Mouse (Mus musculus): ENCODE results near the gene Eid2. TPM values are rescaled to one million over a fixed set of nuclear protein-coding genes. Genes with fewer than 3 reads are reported as not detected.

The Eid2 gene
- total and polyA plus RNA-seq, 3 experiments, result not detected

Other genes starting within 250 kb of the Eid2 start
- gene Psmc4, start 217.8 kb upstream of the Eid2 start, total RNA-seq (2012; rRNA removed), result 211 and 287 TPM in 2 replicates
- 258 and 290 TPM in 2 replicates for gene Psmc4, start 217.8 kb upstream of the Eid2 start, total RNA-seq (2014; rRNA removed)
- gene Psmc4, start 217.8 kb upstream of the Eid2 start, polyA plus RNA-seq (2012; ENCODE audit: insufficient read length, low read depth), result 250 and 272 TPM in 2 replicates
- gene Fcgbp, start 196.6 kb upstream of the Eid2 start, total RNA-seq (2012; rRNA removed), result not detected in 2 replicates
- not detected in 2 replicates for gene Fcgbp, start 196.6 kb upstream of the Eid2 start, total RNA-seq (2014; rRNA removed)
- not detected in 2 replicates for gene Fcgbp, start 196.6 kb upstream of the Eid2 start, polyA plus RNA-seq (2012; ENCODE audit: insufficient read length, low read depth)
- gene 9530053A07Rik, start 138.4 kb upstream of the Eid2 start, total RNA-seq (2012; rRNA removed), result 0.34 and 0.64 TPM in 2 replicates
- 0.05 and 0.07 TPM in 2 replicates for gene 9530053A07Rik, start 138.4 kb upstream of the Eid2 start, total RNA-seq (2014; rRNA removed)
- gene 9530053A07Rik, start 138.4 kb upstream of the Eid2 start, polyA plus RNA-seq (2012; ENCODE audit: insufficient read length, low read depth), result 0.03 and 0.08 TPM in 2 replicates
- 180 and 214 TPM in 2 replicates for gene Fbl, start 98.2 kb upstream of the Eid2 start, total RNA-seq (2012; rRNA removed)
- gene Fbl, start 98.2 kb upstream of the Eid2 start, total RNA-seq (2014; rRNA removed), result 140 and 151 TPM in 2 replicates
- gene Fbl, start 98.2 kb upstream of the Eid2 start, polyA plus RNA-seq (2012; ENCODE audit: insufficient read length, low read depth), result 426 and 516 TPM in 2 replicates
- 0.47 and 0.67 TPM in 2 replicates for gene Dyrk1b, start 88.4 kb upstream of the Eid2 start, total RNA-seq (2012; rRNA removed)
- gene Dyrk1b, start 88.4 kb upstream of the Eid2 start, total RNA-seq (2014; rRNA removed), result 0.26 TPM in 1 of 2 replicates, not detected in the other
- gene Dyrk1b, start 88.4 kb upstream of the Eid2 start, polyA plus RNA-seq (2012; ENCODE audit: insufficient read length, low read depth), result 0.51 and 0.60 TPM in 2 replicates
- gene Eid2b, start 9.9 kb downstream of the Eid2 start, total RNA-seq (2012; rRNA removed), result 3.2 and 3.3 TPM in 2 replicates
- gene Eid2b, start 9.9 kb downstream of the Eid2 start, total RNA-seq (2014; rRNA removed), result 3.2 and 3.8 TPM in 2 replicates
- gene Eid2b, start 9.9 kb downstream of the Eid2 start, polyA plus RNA-seq (2012; ENCODE audit: insufficient read length, low read depth), result 1.6 and 1.8 TPM in 2 replicates
- not detected in 2 replicates for gene Selenov, start 23.3 kb downstream of the Eid2 start, total RNA-seq (2012; rRNA removed)
- not detected in 2 replicates for gene Selenov, start 23.3 kb downstream of the Eid2 start, total RNA-seq (2014; rRNA removed)
- not detected in 2 replicates for gene Selenov, start 23.3 kb downstream of the Eid2 start, polyA plus RNA-seq (2012; ENCODE audit: insufficient read length, low read depth)
- 0.21 TPM in 1 of 2 replicates, not detected in the other for gene Dll3, start 34.4 kb downstream of the Eid2 start, total RNA-seq (2012; rRNA removed)
- gene Dll3, start 34.4 kb downstream of the Eid2 start, total RNA-seq (2014; rRNA removed), result 0.11 TPM in 1 of 2 replicates, not detected in the other
- gene Dll3, start 34.4 kb downstream of the Eid2 start, polyA plus RNA-seq (2012; ENCODE audit: insufficient read length, low read depth), result 0.29 and 0.44 TPM in 2 replicates
- 126 and 134 TPM in 2 replicates for gene Timm50, start 44.2 kb downstream of the Eid2 start, total RNA-seq (2012; rRNA removed)
- gene Timm50, start 44.2 kb downstream of the Eid2 start, total RNA-seq (2014; rRNA removed), result 79.4 and 86.3 TPM in 2 replicates
- 108 and 145 TPM in 2 replicates for gene Timm50, start 44.2 kb downstream of the Eid2 start, polyA plus RNA-seq (2012; ENCODE audit: insufficient read length, low read depth)
- gene Supt5, start 70.9 kb downstream of the Eid2 start, total RNA-seq (2012; rRNA removed), result 67.3 and 76.2 TPM in 2 replicates
- gene Supt5, start 70.9 kb downstream of the Eid2 start, total RNA-seq (2014; rRNA removed), result 33.8 and 35.5 TPM in 2 replicates
- 111 and 118 TPM in 2 replicates for gene Supt5, start 70.9 kb downstream of the Eid2 start, polyA plus RNA-seq (2012; ENCODE audit: insufficient read length, low read depth)
- 1,915 and 2,040 TPM in 2 replicates for gene Rps16, start 82.8 kb downstream of the Eid2 start, total RNA-seq (2012; rRNA removed)
- 42.7 and 66.7 TPM in 2 replicates for gene Rps16, start 82.8 kb downstream of the Eid2 start, total RNA-seq (2014; rRNA removed)
- 1,205 and 1,254 TPM in 2 replicates for gene Rps16, start 82.8 kb downstream of the Eid2 start, polyA plus RNA-seq (2012; ENCODE audit: insufficient read length, low read depth)
- gene Plekhg2, start 104.7 kb downstream of the Eid2 start, total RNA-seq (2012; rRNA removed), result 3.3 and 4.7 TPM in 2 replicates
- gene Plekhg2, start 104.7 kb downstream of the Eid2 start, total RNA-seq (2014; rRNA removed), result 0.39 and 0.43 TPM in 2 replicates
- 5.2 and 5.5 TPM in 2 replicates for gene Plekhg2, start 104.7 kb downstream of the Eid2 start, polyA plus RNA-seq (2012; ENCODE audit: insufficient read length, low read depth)
- gene Zfp36, start 112.4 kb downstream of the Eid2 start, total RNA-seq (2012; rRNA removed), result 2.8 and 3.5 TPM in 2 replicates
- 1.1 and 1.9 TPM in 2 replicates for gene Zfp36, start 112.4 kb downstream of the Eid2 start, total RNA-seq (2014; rRNA removed)
- gene Zfp36, start 112.4 kb downstream of the Eid2 start, polyA plus RNA-seq (2012; ENCODE audit: insufficient read length, low read depth), result 8.9 and 9.9 TPM in 2 replicates
- gene Med29, start 124.8 kb downstream of the Eid2 start, total RNA-seq (2012; rRNA removed), result 23.5 and 27.8 TPM in 2 replicates
- gene Med29, start 124.8 kb downstream of the Eid2 start, total RNA-seq (2014; rRNA removed), result 19.4 and 19.8 TPM in 2 replicates
- gene Med29, start 124.8 kb downstream of the Eid2 start, polyA plus RNA-seq (2012; ENCODE audit: insufficient read length, low read depth), result 25.4 and 26.9 TPM in 2 replicates
- gene Paf1, start 125.1 kb downstream of the Eid2 start, total RNA-seq (2012; rRNA removed), result 45.9 and 71.0 TPM in 2 replicates
- 42.2 and 57.8 TPM in 2 replicates for gene Paf1, start 125.1 kb downstream of the Eid2 start, total RNA-seq (2014; rRNA removed)
- gene Paf1, start 125.1 kb downstream of the Eid2 start, polyA plus RNA-seq (2012; ENCODE audit: insufficient read length, low read depth), result 105 and 151 TPM in 2 replicates
- gene Gmfg, start 169.6 kb downstream of the Eid2 start, total RNA-seq (2012; rRNA removed), result 64.3 and 87.9 TPM in 2 replicates
- 51.6 and 52.3 TPM in 2 replicates for gene Gmfg, start 169.6 kb downstream of the Eid2 start, total RNA-seq (2014; rRNA removed)
- 45.1 and 45.9 TPM in 2 replicates for gene Gmfg, start 169.6 kb downstream of the Eid2 start, polyA plus RNA-seq (2012; ENCODE audit: insufficient read length, low read depth)
- gene Lrfn1, start 184.1 kb downstream of the Eid2 start, total RNA-seq (2012; rRNA removed), result 1.9 and 2.7 TPM in 2 replicates
- 0.31 and 0.67 TPM in 2 replicates for gene Lrfn1, start 184.1 kb downstream of the Eid2 start, total RNA-seq (2014; rRNA removed)
- 0.99 and 1.00 TPM in 2 replicates for gene Lrfn1, start 184.1 kb downstream of the Eid2 start, polyA plus RNA-seq (2012; ENCODE audit: insufficient read length, low read depth)
- not detected in 2 replicates for gene Ifnl2, start 242.6 kb downstream of the Eid2 start, total RNA-seq (2012; rRNA removed)
- gene Ifnl2, start 242.6 kb downstream of the Eid2 start, total RNA-seq (2014; rRNA removed), result not detected in 2 replicates
- not detected in 2 replicates for gene Ifnl2, start 242.6 kb downstream of the Eid2 start, polyA plus RNA-seq (2012; ENCODE audit: insufficient read length, low read depth)

All from CH12.LX (cell line).